Mouse (Mus musculus): ENCODE results near the gene Wdr73.

- peak; percentile 70; the same call in 1 of the 2 replicates for TF ChIP-seq CTCF (IDR thresholded peaks at IDR 0.05; ENCODE audit: extremely low read depth, insufficient read depth, insufficient read length, insufficient replicate concordance)
- TF ChIP-seq POLR2A (IDR thresholded peaks at IDR 0.05; ENCODE audit: low read depth, low read length): no peak
Observed at GRCm38 (mm10) chr7:80882830-80883505, 18.1 kb downstream of the Wdr73 start.
